Mouse (Mus musculus): ENCODE data around the gene Tgfbr3.

DNA sequence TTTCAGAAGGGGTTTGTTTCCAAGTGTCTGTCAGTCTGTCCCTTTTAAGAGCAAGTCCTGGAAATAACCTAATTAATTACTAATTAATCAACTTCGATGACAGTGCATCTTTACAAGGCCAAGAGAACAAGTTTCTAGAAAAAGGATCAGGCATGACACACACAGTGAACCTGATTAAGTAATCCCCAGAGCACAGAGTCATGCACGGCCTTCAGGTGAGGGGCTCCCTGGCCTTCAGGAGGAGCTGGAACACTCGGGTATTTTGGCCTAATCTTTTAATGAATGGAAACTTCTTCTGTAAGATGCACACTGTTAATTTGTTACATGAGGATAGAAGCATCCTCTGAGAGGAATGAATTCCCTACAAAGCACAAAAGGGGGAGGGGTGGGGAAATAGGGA is 215.9 kb downstream of the Tgfbr3 start:
- TF ChIP-seq CTCF (IDR thresholded peaks at IDR 0.05; ENCODE audit: insufficient read depth, low read depth, low read length) (no peak), POLR2A (IDR thresholded peaks at IDR 0.05; ENCODE audit: insufficient read depth, low read depth, low read length) (no peak)

Measured in olfactory bulb, adult 2 months (tissue).